In the genomic region with DNA sequence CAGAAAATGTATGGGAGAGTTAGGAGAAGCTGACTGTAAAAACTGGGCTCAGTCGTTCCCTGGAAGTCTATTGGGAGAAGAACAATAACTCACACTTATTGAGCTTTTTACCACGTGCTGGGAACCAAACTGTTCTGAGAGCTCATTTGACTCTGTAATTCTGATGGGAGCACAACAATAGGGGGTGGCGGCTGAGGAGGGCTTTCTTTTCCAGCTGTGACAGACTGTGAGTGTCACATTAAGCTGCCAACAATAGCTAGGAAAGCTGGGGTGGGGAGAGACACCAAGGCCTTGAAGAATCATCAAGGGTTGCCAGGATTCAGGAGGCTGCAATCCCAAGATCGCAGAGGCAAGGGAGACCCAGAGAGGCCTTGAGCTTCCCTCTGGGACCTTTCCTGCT, we compare ENCODE assay signal across 34 mouse cellular contexts. TPM values are rescaled to one million over a fixed set of nuclear protein-coding genes. Genes with fewer than 3 reads are reported as not detected.
DNase-seq lines count a peak whose midpoint lies in the region; ATAC-seq and TF ChIP-seq lines count a peak whose summit lies in the region.
"Had no signal": no experiment of that assay in that cellular context is flagged by ENCODE, and none has a peak within 500 bp of the region (broad histone marks: within the 10 kb centered on the region; RNA-seq: fewer than 3 reads in every experiment).

No protein-coding gene starts in this region.

- no peak overlapping the region for H3K27ac ChIP-seq in forebrain, embryonic 14.5 days (ENCODE audit: low read depth, low read length)
- no peak overlapping the region for H3K27ac ChIP-seq in forebrain, embryonic 11.5 days (ENCODE audit: low read depth, low read length)
- 0 out of 2 replicates have a peak overlapping the region, but pooled peaks have one; percentile 11 for H3K27ac ChIP-seq in hindbrain, embryonic 15.5 days (replicated peaks)
- H3K27ac ChIP-seq in hindbrain, embryonic 14.5 days, result no peak overlapping the region
- H3K27ac ChIP-seq: embryonic facial prominence, embryonic 12.5 days; heart, embryonic 13.5 days; hindbrain, embryonic 12.5 days; layer of hippocampus, adult 2 months; left cerebral cortex, adult 2 months; limb, embryonic 12.5 days; liver, embryonic 15.5 days had no signal

- H3K36me3 ChIP-seq in forebrain, embryonic 14.5 days (ENCODE audit: control insufficient read depth, insufficient read depth, low read length), result no peaks in the 10 kb centered on the region
- H3K36me3 ChIP-seq in forebrain, embryonic 11.5 days (ENCODE audit: control insufficient read depth, insufficient read depth, low read length), result no peaks in the 10 kb centered on the region
- H3K36me3 ChIP-seq in hindbrain, embryonic 15.5 days, result no peaks in the 10 kb centered on the region
- H3K36me3 ChIP-seq in hindbrain, embryonic 14.5 days (replicated peaks; ENCODE audit: control insufficient read depth, insufficient read depth), result no peaks in the 10 kb centered on the region
- H3K36me3 ChIP-seq: embryonic facial prominence, embryonic 12.5 days; heart, embryonic 13.5 days; hindbrain, embryonic 12.5 days; limb, embryonic 12.5 days; liver, embryonic 15.5 days had no signal

- H3K9me3 ChIP-seq in forebrain, embryonic 14.5 days (replicated peaks; ENCODE audit: control insufficient read depth, low read length), result no peaks in the 10 kb centered on the region
- no peaks in the 10 kb centered on the region for H3K9me3 ChIP-seq in forebrain, embryonic 11.5 days (ENCODE audit: control insufficient read depth, low read length)
- H3K9me3 ChIP-seq in hindbrain, embryonic 15.5 days, result no peaks in the 10 kb centered on the region
- no peaks in the 10 kb centered on the region for H3K9me3 ChIP-seq in hindbrain, embryonic 14.5 days (ENCODE audit: control insufficient read depth, low read length)
- H3K9me3 ChIP-seq: embryonic facial prominence, embryonic 12.5 days; heart, embryonic 13.5 days; hindbrain, embryonic 12.5 days; limb, embryonic 12.5 days; liver, embryonic 15.5 days had no signal

- WGBS in forebrain, embryonic 14.5 days, result 12% methylated on average over 4 of the region's 4 CpGs
- WGBS in forebrain, embryonic 11.5 days, result 16% methylated on average over 4 of the region's 4 CpGs
- 13% methylated on average over 4 of the region's 4 CpGs for WGBS in hindbrain, embryonic 15.5 days
- 8% methylated on average over 4 of the region's 4 CpGs for WGBS in hindbrain, embryonic 14.5 days

- no peak for ATAC-seq in forebrain, embryonic 14.5 days
- no peak for ATAC-seq in forebrain, embryonic 11.5 days (replicated peaks; ENCODE audit: low FRiP score)
- ATAC-seq in hindbrain, embryonic 15.5 days (ENCODE audit: low FRiP score, low read depth), result no peak
- no peak for ATAC-seq in hindbrain, embryonic 14.5 days (ENCODE audit: low FRiP score)
- ATAC-seq: activated CD4-positive, CD25-positive, alpha-beta regulatory T cell, adult 4 months had no signal

- no peaks in the 10 kb centered on the region for H3K27me3 ChIP-seq in forebrain, embryonic 14.5 days (replicated peaks; ENCODE audit: control insufficient read depth, insufficient read depth, low read length)
- no peaks in the 10 kb centered on the region for H3K27me3 ChIP-seq in forebrain, embryonic 11.5 days (ENCODE audit: control insufficient read depth, insufficient read depth, low read length)
- no peaks in the 10 kb centered on the region for H3K27me3 ChIP-seq in hindbrain, embryonic 15.5 days
- H3K27me3 ChIP-seq in hindbrain, embryonic 14.5 days (ENCODE audit: control insufficient read depth, insufficient read depth, low read length), result no peaks in the 10 kb centered on the region
- H3K27me3 ChIP-seq: embryonic facial prominence, embryonic 12.5 days had no signal

- H3K4me1 ChIP-seq in forebrain, embryonic 14.5 days (ENCODE audit: control insufficient read depth, insufficient read depth, low read length), result no peaks in the 10 kb centered on the region
- H3K4me1 ChIP-seq in forebrain, embryonic 11.5 days (replicated peaks; ENCODE audit: control insufficient read depth, insufficient read depth, low read length), result no peaks in the 10 kb centered on the region
- H3K4me1 ChIP-seq in hindbrain, embryonic 15.5 days (replicated peaks), result peaks cover 9% of the 10 kb centered on the region; the same call in 1 of the 2 replicates
- no peaks in the 10 kb centered on the region; the same call in 1 of the 2 replicates for H3K4me1 ChIP-seq in hindbrain, embryonic 14.5 days (replicated peaks; ENCODE audit: control insufficient read depth, insufficient read depth, low read length)
- H3K4me1 ChIP-seq: embryonic facial prominence, embryonic 12.5 days; heart, embryonic 13.5 days; limb, embryonic 12.5 days; liver, embryonic 15.5 days had no signal

- no peak for TF ChIP-seq CTCF in brain, embryonic 14.5 days (IDR thresholded peaks at IDR 0.05; ENCODE audit: borderline replicate concordance, extremely low read depth, insufficient read depth, insufficient read length)

- H3K9ac ChIP-seq in forebrain, embryonic 14.5 days (ENCODE audit: low read length), result no peak overlapping the region
- no peak overlapping the region for H3K9ac ChIP-seq in forebrain, embryonic 11.5 days (ENCODE audit: low read length)
- H3K9ac ChIP-seq in hindbrain, embryonic 15.5 days, result no peak overlapping the region
- H3K9ac ChIP-seq in hindbrain, embryonic 14.5 days, result no peak overlapping the region
- H3K9ac ChIP-seq: embryonic facial prominence, embryonic 12.5 days; heart, embryonic 13.5 days; hindbrain, embryonic 12.5 days; limb, embryonic 12.5 days; liver, embryonic 15.5 days; lung, embryonic 14.5 days had no signal

- peak; percentile 17 for DNase-seq in forebrain, embryonic 14.5 days (ENCODE audit: low spot score)
- no peak for DNase-seq in forebrain, embryonic 11.5 days (ENCODE audit: low spot score)
- no peak for DNase-seq in hindbrain, embryonic 14.5 days (ENCODE audit: low spot score)
- DNase-seq in ES-CJ7 (ENCODE audit: low read depth, low spot score), result peak; percentile 24
- peak; percentile 43 for DNase-seq in brain, embryonic 14.5 days (ENCODE audit: low read depth)
- no peak for DNase-seq in thymus, adult 18-20 months
- DNase-seq: adrenal gland, adult 2 months; adrenal gland, postnatal 36 days; cerebellum, adult 8-10 months; cerebellum, postnatal 25 days; embryo, embryonic 11 days; gastrocnemius, postnatal 10 days; heart, postnatal 10 days; kidney, adult 2 months; kidney, postnatal 36 days; lung, embryonic 14.5 days; lung, postnatal 14 days; right cerebral cortex, postnatal 4 days; thymus, postnatal 4 days had no signal

- no peak for TF ChIP-seq POLR2A in brain, embryonic 14.5 days (IDR thresholded peaks at IDR 0.05; ENCODE audit: borderline replicate concordance, extremely low read depth, insufficient read depth, insufficient read length, poor library complexity, severe bottlenecking)

- no peak overlapping the region for H3K4me2 ChIP-seq in forebrain, embryonic 14.5 days (ENCODE audit: low read length)
- H3K4me2 ChIP-seq in forebrain, embryonic 11.5 days (ENCODE audit: low read depth, low read length, severe bottlenecking), result no peak overlapping the region
- H3K4me2 ChIP-seq in hindbrain, embryonic 15.5 days, result no peak overlapping the region
- H3K4me2 ChIP-seq in hindbrain, embryonic 14.5 days (replicated peaks), result no peak overlapping the region
- H3K4me2 ChIP-seq: embryonic facial prominence, embryonic 12.5 days; heart, embryonic 13.5 days; hindbrain, embryonic 12.5 days; limb, embryonic 12.5 days; liver, embryonic 15.5 days; lung, embryonic 14.5 days; midbrain, embryonic 11.5 days had no signal

- no peak overlapping the region for H3K4me3 ChIP-seq in forebrain, embryonic 14.5 days (ENCODE audit: low read depth, low read length)
- H3K4me3 ChIP-seq in forebrain, embryonic 11.5 days (ENCODE audit: low read depth, low read length), result no peak overlapping the region
- no peak overlapping the region for H3K4me3 ChIP-seq in hindbrain, embryonic 15.5 days
- H3K4me3 ChIP-seq in hindbrain, embryonic 14.5 days (replicated peaks; ENCODE audit: low read length), result no peak overlapping the region
- H3K4me3 ChIP-seq: embryonic facial prominence, embryonic 12.5 days; heart, embryonic 13.5 days; hindbrain, embryonic 12.5 days; layer of hippocampus, adult 2 months; left cerebral cortex, adult 2 months; limb, embryonic 12.5 days; liver, embryonic 15.5 days had no signal

RNA-seq across cellular contexts. Expression of a gene that starts 12.5 kb away (rescaled TPM):
- 2.6 and 3.3 TPM in 2 replicates for polyA plus RNA-seq in forebrain, embryonic 14.5 days (2014; fragmentation: Nextera tagmentation; extraction: Ambion mirVana)
- 0.20 and 0.23 TPM in 2 replicates for polyA plus RNA-seq in forebrain, embryonic 11.5 days (2014; fragmentation: Nextera tagmentation; extraction: Ambion mirVana)
- 10.9 and 12.0 TPM in 2 replicates for polyA plus RNA-seq in hindbrain, embryonic 15.5 days (2015; fragmentation: Nextera tagmentation; extraction: Ambion mirVana)
- polyA plus RNA-seq in hindbrain, embryonic 14.5 days (2014; fragmentation: Nextera tagmentation; extraction: Ambion mirVana), result 11.1 and 13.6 TPM in 2 replicates
- polyA plus RNA-seq in brain, embryonic 14.5 days (2012; rRNA removed), result 5.0 and 10.1 TPM in 2 replicates
- polyA plus RNA-seq: activated CD4-positive, CD25-positive, alpha-beta regulatory T cell, adult 4 months; adrenal gland, adult 2 months; heart, embryonic 13.5 days; kidney, adult 2 months; limb, embryonic 12.5 days; liver, adult 2 months; lung, embryonic 14.5 days had no signal

RNA-seq across cellular contexts. Expression of a gene that starts 45.4 kb away (rescaled TPM):
- not detected in 2 replicates for polyA plus RNA-seq in forebrain, embryonic 14.5 days (2014; fragmentation: Nextera tagmentation; extraction: Ambion mirVana)
- polyA plus RNA-seq in forebrain, embryonic 11.5 days (2014; fragmentation: Nextera tagmentation; extraction: Ambion mirVana), result not detected in 2 replicates
- polyA plus RNA-seq in hindbrain, embryonic 15.5 days (2015; fragmentation: Nextera tagmentation; extraction: Ambion mirVana), result 0.05 TPM in 1 of 2 replicates, not detected in the other
- polyA plus RNA-seq in hindbrain, embryonic 14.5 days (2014; fragmentation: Nextera tagmentation; extraction: Ambion mirVana), result not detected in 2 replicates
- polyA plus RNA-seq in brain, embryonic 14.5 days (2012; rRNA removed), result 0.03 TPM in 1 of 2 replicates, not detected in the other
- polyA plus RNA-seq: activated CD4-positive, CD25-positive, alpha-beta regulatory T cell, adult 4 months; adrenal gland, adult 2 months; embryonic facial prominence, embryonic 12.5 days; gonadal fat pad, adult 2 months; heart, embryonic 13.5 days; hindbrain, embryonic 12.5 days; intestine, embryonic 14.5 days; kidney, adult 2 months; kidney, embryonic 16.5 days; limb, embryonic 12.5 days; liver, adult 2 months; liver, embryonic 15.5 days; lung, embryonic 14.5 days; spleen, adult 2 months had no signal

Comparison
In these comparisons a context has a peak if more than half of its experiments do, and no peak if none do; other contexts are left out.
1. DNase-seq: peak in forebrain, embryonic 14.5 days (single experiment), ES-CJ7 (single experiment) and brain, embryonic 14.5 days (single experiment); none in forebrain, embryonic 11.5 days (single experiment), hindbrain, embryonic 14.5 days (single experiment) and thymus, adult 18-20 months (0 of 2).